In genomic region chr5:129354877-129355276, GRCm38 (mm10) we compare ENCODE assay signal across 13 mouse cellular contexts.
DNase-seq lines count a peak whose midpoint lies in the region; TF ChIP-seq lines count a peak whose summit lies in the region.
"Had no signal": no experiment of that assay in that cellular context is flagged by ENCODE, and none has a peak within 500 bp of the region (broad histone marks: within the 10 kb centered on the region; RNA-seq: fewer than 3 reads in every experiment).

No protein-coding gene starts in this region.

- WGBS in cerebellum, adult 2 months = 85% methylated on average over 5 of the region's 5 CpGs

- H3K27me3 ChIP-seq in cerebellum, adult 2 months (ENCODE audit: control insufficient read depth, insufficient read depth, low read length) = no peaks in the 10 kb centered on the region
- H3K27me3 ChIP-seq: liver, embryonic 15.5 days had no signal

- TF ChIP-seq POLR2A in cerebellum, adult 2 months (IDR thresholded peaks at IDR 0.05; ENCODE audit: borderline replicate concordance, insufficient read depth, low read length) = no peak

- H3K4me3 ChIP-seq in cerebellum, adult 2 months (replicated peaks; ENCODE audit: insufficient read depth, low read depth, low read length) = no peak overlapping the region
- H3K4me3 ChIP-seq in layer of hippocampus, adult 2 months = no peak overlapping the region
- H3K4me3 ChIP-seq: liver, embryonic 15.5 days; midbrain, embryonic 10.5 days had no signal

- no peak for DNase-seq in cerebellum, adult 2 months
- no peak for DNase-seq in cerebellum, postnatal 14 days
- no peak for DNase-seq in layer of hippocampus, adult 2 months (ENCODE audit: low spot score in 2 of 2)
- DNase-seq in layer of hippocampus, adult 9-10 months (ENCODE audit: low spot score) = no peak
- peak; percentile 55 for DNase-seq in A20 (ENCODE audit: low read depth, low spot score)
- peak; percentile 13 to 38 for DNase-seq in kidney, postnatal 36 days
- no peak for DNase-seq in adrenal gland, adult 18-20 months (ENCODE audit: low spot score in 2 of 2)
- no peak for DNase-seq in frontal cortex, adult 2 months (ENCODE audit: extremely low spot score in 1 of 2, low spot score in 1 of 2)
- DNase-seq: cerebellum, postnatal 25 days; heart, postnatal 36 days; thymus, adult 2 months had no signal

- no peak overlapping the region for H3K27ac ChIP-seq in cerebellum, adult 2 months (ENCODE audit: insufficient read depth, low read length)
- no peak overlapping the region for H3K27ac ChIP-seq in layer of hippocampus, adult 2 months
- H3K27ac ChIP-seq: liver, embryonic 15.5 days; midbrain, embryonic 10.5 days had no signal

- peak; percentile 11; the same call in 1 of the 2 replicates for TF ChIP-seq CTCF in cerebellum, adult 2 months (IDR thresholded peaks at IDR 0.05; ENCODE audit: borderline replicate concordance, insufficient read depth, low read depth, low read length)
- TF ChIP-seq CTCF in layer of hippocampus, adult 2 months (conservative IDR thresholded peaks at IDR 0.05) = peak; percentile 65

- peaks cover under 1% of the 10 kb centered on the region; the same call in 1 of the 2 replicates for H3K4me1 ChIP-seq in cerebellum, adult 2 months (ENCODE audit: control insufficient read depth, insufficient read depth, low read length)
- H3K4me1 ChIP-seq: liver, embryonic 15.5 days had no signal

Comparison
In these comparisons a context has a peak if more than half of its experiments do, and no peak if none do; other contexts are left out.
1. DNase-seq: peak in A20 (single experiment) and kidney, postnatal 36 days (2 of 2); none in cerebellum, adult 2 months (0 of 2), cerebellum, postnatal 14 days (0 of 2), layer of hippocampus, adult 2 months (0 of 2), layer of hippocampus, adult 9-10 months (single experiment), adrenal gland, adult 18-20 months (0 of 2) and frontal cortex, adult 2 months (0 of 2).